Mouse (Mus musculus) kidney, postnatal 10 days (tissue): ENCODE results near the gene Map4k2.
"Not testable (repeated sequence)": the region's sequence is repeated elsewhere in the genome, so short reads cannot be mapped to it uniquely, and the experiment has no call there.

Source experiments
- DNase-seq: peaks from one replicate; pipeline ENCODE4 v3.0.0; 2021; ENCODE audit warnings: mixed read lengths

Gene Map4k2

DNA sequence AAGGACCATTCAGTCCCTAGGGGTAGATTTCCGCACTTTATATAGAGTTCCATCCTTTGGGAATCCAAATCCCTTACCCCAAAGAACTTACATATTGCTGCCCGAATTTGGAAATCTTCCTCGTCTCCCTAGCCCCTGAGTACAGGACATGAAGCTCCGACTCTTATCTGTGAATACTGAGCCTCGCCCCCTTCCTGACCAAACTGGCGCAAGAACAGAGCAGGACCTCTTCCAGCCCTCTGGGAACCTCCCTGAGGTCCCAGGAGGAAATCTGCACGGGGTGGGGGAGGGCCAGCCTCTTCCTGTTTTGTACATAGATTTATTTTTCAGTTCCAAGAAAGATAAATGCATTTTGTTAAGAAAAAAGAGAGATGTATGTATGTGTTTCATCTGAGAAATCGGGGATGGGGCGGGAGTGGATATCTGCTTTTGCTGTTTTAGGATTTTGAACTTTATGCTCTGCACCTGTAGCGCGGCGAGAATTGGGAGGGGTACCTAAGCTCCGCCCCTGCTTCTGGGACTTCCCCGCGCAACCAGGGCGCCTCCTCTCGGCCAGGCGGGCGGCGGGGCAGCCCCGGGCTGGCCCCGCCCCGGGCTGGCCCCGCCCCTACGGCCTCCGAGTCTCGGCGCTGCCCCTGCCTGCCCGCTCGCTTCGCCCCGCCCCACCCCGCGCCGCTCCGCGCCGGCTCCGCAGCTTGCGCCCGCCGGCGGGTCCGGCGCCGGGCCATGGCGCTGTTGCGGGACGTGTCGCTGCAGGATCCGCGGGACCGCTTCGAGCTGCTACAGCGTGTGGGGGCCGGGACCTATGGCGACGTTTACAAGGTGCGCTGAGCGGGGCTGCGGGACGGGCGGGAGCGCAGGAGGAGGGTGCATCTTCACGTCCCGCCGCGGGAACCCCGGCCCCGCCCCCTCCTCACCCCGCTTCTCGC lies at the start of gene Map4k2:
Gene Map4k2, plus strand, starts transcription at position 612 of the 929 bp plus-strand sequence.
- DNase-seq, result peak; percentile 95

DNA sequence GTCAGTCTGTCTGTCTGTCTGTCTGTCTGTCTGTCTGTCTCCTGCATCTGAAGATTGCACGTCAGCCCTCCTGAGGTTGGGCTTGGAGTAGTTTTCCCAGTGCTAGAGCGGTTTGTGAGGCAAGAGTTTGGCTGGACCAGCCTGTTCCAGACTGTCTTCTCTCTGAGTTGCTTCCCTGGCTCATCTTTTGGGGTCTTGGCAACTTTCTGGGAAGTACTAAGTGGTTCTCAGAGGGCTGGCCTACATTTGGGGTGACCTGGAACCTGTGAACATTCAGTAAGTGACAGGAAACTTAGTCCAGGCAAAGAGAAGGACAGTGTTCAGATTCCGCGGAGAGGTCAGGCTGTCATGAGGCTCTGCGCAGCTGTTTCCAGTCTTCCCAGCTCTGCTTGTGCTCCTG lies 48.7 kb upstream of the Map4k2 start:
- DNase-seq, result no peak

DNA sequence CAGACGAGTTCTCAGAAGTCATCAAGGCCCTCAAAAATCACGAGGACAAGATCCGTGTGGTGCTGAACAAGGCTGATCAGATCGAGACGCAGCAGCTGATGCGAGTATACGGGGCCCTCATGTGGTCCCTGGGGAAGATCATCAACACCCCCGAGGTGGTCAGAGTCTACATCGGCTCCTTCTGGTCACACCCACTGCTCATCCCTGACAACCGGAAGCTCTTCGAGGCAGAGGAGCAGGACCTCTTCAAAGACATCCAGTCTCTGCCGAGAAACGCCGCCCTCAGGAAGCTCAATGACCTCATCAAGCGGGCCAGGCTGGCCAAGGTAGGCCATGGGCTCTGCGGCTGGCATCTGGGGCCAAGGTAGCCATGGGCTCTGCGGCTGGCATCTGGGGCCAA lies 46.6 kb upstream of the Map4k2 start:
- DNase-seq, result no peak

DNA sequence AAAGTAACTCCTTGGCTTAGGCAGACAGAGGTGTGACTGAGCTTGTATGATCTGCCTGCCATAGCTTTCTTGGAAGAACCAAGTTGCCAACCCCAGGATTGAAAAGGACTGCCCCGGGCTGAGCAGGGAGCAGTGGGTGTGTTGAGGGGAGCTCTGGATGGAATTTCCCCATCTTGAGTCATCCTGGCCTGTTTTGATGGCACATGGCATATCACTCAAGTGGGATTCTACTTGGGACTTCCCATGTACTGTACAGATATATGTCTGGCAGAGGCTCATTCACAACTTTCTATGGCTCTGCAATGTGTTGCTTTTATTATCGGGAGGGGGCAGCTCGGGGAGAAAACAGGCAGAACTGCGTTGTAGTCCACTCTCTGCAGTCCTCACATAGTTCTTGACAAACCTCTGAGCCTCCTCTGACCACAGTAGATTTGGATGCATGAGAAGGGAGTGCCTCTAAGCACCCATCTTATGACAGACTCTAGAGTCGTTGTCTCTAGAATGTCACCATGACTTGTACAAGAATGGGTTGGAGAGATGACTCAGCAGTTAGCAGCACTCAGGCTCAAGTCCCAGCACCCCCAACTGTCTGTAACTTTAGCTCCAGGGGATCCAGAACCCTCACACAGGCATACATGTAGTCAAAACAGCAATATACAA lies 44.3 kb upstream of the Map4k2 start:
- no peak for DNase-seq

DNA sequence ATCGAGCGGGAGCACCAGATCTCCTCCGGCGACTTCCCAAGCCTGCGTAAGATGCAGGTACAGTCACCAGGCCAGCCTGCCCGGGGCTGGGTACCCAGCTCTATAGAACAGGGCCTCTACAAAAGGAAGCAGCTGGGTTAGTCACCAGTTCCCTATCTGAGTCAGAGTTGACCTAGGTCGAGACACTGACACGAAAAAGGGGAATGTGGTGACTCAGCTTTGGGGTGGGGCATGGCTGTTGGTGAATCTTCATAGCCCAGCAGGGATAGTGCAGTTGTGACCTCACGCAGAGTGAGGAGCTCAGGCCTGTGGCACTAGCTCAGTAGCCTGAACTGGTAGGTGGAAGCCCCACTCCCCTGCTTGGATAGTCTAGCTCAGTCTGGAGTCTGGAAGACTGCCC lies 43.3 kb upstream of the Map4k2 start:
- no peak for DNase-seq

DNA sequence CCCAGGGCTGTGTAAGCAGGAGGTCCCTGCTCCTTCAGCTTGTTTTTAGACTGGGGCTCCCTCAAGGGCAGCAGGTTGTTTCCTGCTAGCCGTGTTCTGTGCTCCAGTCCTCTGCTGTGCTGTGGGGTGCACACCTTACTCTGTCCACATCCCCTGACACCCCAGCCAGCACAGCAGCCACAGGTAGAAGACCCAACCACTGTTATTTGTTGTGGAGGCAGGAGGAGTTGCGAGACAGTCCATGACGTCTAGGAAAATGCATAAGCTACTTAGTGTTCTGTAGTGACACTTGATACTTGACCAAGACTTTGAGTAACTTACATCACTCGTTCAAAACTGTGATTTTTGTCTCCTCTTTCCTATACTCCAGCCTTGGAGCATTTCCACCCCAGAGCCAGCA lies 41.9 kb upstream of the Map4k2 start:
- no peak for DNase-seq

DNA sequence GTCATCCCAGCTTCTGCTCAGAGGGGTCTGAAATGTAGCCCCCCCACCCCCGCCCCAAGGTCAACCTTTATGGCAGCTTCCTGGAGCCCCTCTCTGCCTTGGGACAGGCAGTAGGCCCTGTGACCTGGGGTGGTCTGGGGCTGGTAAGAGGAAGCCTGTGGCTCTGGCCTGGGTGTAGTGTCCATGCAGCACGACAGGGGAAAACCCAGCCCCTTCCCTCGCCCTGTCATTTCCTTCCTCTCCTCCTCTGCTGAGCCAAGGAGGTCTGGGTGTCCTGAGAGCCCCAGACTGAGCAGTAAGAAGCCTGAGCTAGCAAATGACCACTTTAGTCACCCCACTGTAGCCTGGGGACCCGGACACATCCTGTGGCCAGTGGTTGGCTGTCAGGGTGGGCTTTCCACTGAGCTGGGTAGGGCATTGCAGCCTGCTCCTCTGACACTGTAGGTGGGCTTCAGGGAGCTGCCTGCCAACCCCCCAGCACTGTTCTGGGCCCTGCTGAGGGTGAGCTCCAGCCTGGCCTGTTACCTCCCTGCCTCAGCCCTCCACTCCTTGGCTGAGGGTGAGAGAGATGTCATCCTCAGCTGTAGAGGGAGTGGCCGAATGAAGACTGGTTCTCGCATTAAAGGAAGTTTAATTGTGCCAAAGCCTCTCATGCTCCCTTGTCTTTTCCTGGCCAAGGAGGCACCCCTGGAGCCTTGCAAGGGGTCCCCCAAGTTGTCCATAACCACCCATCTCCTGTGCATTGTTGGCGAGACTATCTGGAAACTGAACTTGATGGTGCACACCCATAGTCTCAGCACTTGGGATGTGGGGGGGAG lies 41.3 kb upstream of the Map4k2 start:
- DNase-seq, result peak; percentile 45

DNA sequence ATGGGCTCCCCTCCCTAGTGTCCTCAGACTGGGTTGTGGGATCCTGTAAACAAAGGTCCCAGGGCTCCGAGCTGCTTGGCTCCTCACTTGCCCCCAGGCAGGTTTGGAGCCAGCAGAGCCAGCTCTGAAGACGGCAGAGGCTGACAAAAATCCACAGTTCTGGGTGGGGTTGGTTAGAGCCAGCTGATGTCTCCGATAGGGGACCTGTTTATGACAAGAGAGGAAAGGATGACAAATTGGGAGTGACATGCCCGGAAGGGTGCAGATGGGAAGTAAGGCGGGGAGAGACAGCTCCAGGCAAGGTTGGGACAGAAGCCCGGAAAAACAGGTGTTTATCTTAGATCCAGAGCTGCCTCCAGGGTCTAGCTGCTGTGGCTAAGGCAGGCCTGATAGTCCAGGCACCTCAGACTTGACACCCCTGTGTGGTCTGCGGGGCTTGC lies 40.5 kb upstream of the Map4k2 start:
- DNase-seq, result no peak

DNA sequence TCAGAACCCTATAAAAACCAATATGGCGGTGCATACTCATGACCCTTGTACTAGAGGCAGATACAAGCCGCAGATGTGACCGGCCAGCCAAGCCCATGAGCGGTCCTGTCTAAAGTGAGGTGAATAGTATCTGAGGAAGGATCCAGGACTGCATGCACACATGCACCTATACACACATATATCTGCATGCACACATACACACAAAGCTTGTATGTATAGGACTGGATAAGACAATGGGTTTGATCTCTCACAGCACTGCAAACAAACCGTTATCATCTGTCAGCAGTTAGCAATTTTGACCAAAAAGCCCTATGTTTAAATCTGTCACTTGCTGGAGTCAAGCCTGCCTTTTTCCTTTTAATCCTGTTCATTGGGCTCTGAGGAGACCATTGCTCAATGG lies 38.8 kb upstream of the Map4k2 start:
- DNase-seq, result no peak

DNA sequence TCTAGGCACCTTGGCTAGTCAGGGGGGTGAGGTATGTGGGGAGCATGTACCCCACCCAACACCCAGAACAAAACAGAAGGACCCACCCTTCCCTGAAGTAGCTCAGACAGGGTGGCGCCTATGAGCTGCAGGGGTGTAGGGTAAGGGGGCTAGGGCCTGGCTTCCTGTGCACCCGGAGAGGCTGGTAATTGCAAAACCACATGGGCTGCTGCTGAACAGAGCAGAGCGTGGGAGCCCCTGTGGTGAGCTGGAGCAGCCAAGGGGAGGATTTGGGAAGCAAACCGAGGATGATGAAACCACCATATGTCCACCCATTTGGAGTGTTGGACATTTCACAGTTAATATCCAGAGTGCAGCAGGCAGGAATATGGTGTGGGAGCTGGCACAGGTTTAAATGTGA lies 38.4 kb upstream of the Map4k2 start:
- no peak for DNase-seq

DNA sequence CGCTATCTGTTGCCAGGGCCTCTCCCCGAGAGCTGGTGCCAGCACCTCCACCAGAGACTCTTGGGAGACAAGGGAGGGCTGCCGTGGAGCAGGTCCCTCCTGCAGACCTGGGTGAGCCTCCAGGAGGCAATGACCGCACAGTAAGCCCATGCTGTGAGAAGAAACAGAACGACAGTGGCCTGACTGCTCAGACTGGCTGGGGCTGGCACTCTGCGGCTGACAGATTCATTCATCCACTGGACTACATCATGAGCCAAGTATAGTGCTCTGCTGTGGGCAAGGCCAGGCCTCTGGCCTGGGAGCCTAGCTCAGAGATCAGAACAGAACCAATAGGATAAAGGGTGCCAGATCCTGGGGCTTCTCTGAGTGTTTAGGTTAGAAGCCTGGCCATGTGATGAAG lies 37.1 kb upstream of the Map4k2 start:
- DNase-seq, result no peak

DNA sequence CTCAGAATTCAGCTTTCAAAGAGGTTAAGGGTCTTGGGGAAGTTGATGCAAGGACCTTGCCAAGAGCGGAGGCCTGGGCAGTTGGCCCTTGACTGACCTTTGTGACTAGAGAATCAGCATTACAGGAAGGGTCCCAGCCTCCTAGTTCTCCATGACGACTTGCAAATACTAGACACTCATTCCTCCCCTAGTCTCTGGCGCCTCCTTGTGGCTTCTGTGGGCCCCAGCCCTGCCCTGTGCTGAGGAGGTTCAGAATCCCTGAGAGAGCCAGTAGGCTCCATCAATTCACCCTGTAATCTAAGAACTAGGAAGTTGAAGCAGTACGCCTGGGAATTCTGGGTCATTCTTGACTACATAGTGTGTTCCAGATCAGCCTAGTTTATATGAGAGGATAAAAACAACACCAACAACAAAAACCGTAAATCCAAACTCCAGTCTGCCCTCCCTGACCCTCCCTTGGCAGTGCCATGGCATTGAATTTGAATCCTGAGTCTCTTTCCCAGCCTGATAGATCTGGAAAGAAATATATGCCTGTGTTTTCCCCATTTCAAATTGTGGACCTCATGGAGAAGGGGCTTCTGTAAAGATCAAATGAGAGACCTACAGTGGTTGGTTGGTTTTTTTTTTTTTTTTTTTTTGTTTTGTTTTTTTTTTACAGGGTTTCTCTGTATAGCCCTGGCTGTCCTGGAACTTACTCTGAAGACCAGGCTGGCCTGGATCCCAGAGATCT lies 36.0 kb upstream of the Map4k2 start:
- peak; percentile 93 for DNase-seq

DNA sequence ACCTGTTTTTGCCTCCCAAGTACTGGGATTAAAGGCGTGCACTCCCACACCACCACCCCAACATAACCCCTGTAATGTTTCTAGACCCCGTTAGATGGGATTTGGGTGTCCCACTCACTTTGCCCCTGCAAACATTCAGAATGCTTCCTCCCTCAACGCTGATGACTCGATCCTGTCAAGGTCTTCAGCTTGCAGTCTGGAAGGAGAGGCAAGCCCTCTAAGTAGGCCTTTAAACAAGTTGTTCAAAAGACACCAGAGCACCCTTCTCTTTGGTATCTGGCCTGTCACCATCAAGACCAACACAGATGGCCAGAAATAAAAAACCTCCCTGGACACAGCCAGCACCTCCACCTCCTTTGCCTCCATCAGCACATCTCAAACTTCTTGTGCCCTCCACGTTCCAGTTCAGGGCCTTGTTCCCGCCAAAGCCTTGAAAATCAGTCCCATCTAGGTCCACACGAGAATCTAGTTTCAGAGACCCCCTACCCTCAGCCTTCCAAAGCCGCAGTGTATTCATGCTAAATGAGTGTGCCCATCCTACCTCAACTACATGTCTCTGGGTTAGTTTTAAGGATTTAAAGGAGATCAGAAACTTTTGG lies 35.3 kb upstream of the Map4k2 start:
- DNase-seq, result no peak

DNA sequence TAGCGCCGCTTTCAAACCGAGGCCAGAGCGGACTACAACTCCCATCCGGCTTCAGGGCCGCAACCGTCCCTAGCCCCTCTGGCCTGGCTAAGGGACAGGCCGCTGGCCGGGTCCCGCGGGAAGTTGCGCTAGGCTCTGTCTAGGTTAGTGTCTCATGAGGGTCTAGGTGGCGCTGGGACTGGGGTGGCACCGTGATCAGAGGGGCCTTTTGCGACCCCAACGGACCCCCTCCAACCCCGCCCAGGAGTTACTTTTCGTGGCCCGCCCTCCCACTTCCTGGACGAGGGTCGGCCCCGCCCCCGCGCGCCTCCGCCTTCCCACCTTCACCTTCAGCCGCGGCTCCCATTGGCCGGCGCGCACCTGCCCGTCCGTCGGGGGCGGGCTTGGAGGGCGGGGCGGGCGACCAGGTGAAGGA lies 34.8 kb upstream of the Map4k2 start, which contains the start of gene Cdc42bpg:
Gene Cdc42bpg, plus strand, starts transcription at position 320 of the 415 bp plus-strand sequence.
- peak; percentile 95 for DNase-seq

DNA sequence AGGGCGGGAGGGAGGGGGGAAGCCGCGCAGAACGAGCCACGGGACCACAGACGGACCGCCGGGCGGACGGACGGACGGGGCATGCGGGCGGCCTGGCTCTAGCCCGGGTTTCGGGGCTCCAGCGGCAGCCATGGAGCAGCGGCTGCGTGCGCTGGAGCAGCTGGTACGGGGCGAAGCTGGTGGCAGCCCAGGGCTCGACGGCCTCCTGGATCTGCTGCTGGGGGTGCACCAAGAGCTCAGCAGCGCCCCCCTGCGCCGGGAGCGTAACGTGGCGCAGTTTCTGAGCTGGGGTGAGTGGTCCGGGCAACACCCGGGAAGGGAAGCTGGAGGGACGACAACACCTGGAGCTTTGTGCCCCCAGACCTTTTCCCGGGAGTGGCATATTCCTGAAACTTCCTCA lies 34.3 kb upstream of the Map4k2 start:
- peak; percentile 92 for DNase-seq

DNA sequence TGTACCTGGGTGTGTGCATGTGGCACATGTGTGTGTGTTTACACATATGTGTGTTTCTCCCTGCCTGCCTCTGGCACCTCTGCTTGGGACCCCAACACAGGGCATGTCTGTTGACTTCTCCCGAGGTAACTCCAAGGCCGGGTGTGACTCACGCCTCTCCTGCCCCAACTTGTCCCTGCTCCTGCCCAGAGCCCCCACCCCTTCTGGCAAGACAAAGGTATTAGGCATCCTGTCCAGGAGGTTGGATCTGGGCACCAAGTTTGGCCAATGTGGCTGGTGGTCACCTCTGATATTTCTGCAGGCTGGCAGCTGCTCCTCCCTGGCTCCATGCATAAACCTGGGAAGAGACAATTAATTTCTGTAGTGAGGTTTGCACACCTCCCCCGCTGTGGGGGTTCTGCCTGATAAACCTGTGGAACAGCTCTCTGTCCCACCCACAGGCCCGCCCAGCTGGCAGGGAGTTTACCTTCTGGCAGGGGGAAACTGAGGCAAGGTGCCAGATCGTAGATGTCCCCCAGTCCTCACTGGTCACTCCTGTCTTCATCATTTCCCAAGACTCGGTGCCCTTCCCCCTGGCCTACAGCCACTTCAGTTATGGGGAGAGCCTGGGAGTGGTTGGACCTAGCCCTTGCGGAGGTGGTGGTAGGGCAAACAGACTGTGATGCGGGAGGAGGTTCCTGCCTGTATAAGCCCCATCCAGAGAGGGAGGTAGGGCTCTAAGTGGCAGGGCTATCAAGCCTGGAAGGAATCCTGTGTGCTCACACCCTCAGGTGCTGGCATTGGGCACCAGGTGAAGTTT lies 33.0 kb upstream of the Map4k2 start:
- DNase-seq, result no peak

DNA sequence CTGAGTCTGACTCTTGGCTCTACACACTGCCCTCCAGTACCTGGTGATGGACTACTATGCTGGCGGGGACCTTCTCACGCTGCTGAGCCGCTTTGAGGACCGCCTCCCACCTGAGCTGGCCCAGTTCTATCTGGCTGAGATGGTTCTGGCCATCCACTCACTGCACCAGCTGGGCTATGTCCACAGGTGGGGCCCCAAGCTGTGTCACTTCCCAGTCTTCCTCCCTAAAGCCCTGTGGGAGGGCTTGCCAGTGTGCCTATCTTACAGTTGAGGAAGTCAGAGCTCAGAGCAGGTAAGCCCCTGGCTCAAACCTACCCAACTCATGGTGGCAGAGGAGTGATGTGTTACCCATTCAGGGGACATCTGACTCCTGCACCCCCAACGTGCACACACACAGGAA lies 30.8 kb upstream of the Map4k2 start:
- no peak for DNase-seq

DNA sequence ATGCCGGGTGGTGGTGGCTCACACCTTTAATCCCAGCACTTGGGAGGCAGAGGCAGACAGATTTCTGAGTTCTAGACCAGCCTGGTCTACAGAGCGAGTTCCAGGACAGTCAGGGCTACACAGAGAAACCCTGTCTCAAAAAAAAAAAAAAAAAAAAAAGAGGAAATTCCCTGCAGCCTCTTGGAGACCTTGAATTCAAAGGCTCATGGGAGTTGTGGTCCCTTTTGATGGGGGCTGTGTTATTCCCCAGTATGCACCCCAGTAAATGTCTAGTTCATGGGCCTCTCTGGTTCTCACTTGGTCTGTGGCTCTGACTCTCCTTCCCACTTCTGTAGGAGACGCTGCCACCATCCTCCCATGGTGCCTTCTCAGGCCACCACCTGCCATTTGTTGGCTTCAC lies 29.2 kb upstream of the Map4k2 start:
- not testable (repeated sequence) for DNase-seq

DNA sequence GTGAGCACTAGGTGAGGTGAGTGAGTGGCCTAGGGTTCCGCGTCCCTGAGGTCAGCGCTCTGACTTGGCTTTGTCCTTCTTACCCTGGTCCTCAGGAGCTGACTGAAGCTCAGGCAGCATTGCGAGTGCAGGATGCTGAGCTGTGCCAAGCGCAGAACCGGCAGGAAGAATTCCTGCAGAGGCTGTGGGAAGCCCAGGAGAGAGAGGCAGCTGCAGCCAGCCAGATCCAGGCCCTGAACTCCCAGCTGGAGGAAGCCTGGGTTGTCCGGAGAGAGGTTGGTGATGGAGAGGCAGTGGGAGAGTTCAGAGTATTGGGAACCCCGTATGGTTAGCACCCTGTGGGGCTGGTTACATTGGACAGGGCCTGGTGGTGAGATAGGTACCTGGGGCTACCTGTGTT lies 27.1 kb upstream of the Map4k2 start:
- DNase-seq, result no peak

DNA sequence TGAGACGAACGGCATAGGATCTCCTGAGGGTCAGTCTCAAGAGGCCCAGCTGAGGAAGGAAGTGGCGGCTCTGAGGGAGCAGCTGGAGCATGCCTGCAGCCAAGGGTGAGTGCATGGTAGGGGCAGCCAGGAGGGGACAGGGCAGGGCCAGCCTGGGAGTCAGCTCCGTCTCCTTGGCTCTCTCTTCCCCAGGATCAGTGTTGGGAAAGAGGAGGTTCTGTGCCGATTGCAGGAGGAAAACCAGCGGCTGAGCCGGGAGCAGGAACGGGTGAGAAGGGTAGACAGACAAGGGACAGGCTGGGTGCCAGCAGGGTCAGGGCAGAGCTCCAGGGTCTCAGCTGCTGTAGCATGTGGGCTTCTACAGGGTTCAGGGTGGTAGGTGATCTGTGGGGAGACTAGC lies 26.4 kb upstream of the Map4k2 start:
- no peak for DNase-seq

DNA sequence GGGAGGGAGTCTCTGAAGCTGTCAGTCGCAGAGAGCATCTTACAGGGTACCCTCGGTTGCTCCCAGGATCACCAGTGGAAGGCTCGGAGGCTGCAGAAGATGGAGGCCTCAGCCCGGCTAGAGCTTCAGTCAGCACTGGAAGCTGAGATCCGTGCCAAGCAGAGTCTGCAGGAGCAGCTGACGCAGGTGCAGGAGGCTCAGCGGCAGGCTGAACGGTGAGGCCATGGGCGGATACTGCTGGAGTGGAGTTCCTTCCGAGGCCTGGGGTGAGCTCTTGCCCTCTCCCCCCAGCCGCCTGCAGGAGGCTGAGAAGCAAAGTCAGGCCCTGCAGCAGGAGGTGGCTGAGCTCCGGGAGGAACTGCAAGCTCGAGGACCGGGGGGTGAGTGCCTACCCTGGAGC lies 25.4 kb upstream of the Map4k2 start:
- DNase-seq, result no peak
